Mouse (Mus musculus): ENCODE results near the gene Samd10.

Gene Samd10

GRCm38 (mm10) chr2:181577981-181578581 is 20.9 kb downstream of the Samd10 start:
- DNase-seq (ENCODE audit: low spot score in 2 of 2): no peak

- DNase-seq (ENCODE audit: low spot score in 2 of 2): no peak
Measured at GRCm38 (mm10) chr2:181577126-181577525, 21.9 kb downstream of the Samd10 start.

GRCm38 (mm10) chr2:181576613-181577012 is 22.4 kb downstream of the Samd10 start:
- DNase-seq (ENCODE audit: low spot score in 2 of 2): no peak

- no peak for DNase-seq (ENCODE audit: low spot score in 2 of 2)
Measured at GRCm38 (mm10) chr2:181574921-181575545, 24.0 kb downstream of the Samd10 start.

- no peak for DNase-seq (ENCODE audit: low spot score in 2 of 2)
Measured at GRCm38 (mm10) chr2:181573961-181574360, 25.1 kb downstream of the Samd10 start.

- peak in 1 of 2 experiments; percentile 52 for DNase-seq (ENCODE audit: low spot score in 2 of 2)
Measured at GRCm38 (mm10) chr2:181572921-181573920, 25.8 kb downstream of the Samd10 start.

GRCm38 (mm10) chr2:181571941-181572670 is 26.9 kb downstream of the Samd10 start:
- DNase-seq (ENCODE audit: low spot score in 2 of 2): no peak

- DNase-seq (ENCODE audit: low spot score in 2 of 2): no peak
Measured at GRCm38 (mm10) chr2:181570921-181571595, 28.0 kb downstream of the Samd10 start.

GRCm38 (mm10) chr2:181570375-181570774 is 28.6 kb downstream of the Samd10 start:
- DNase-seq (ENCODE audit: low spot score in 2 of 2): no peak

- DNase-seq (ENCODE audit: low spot score in 2 of 2): no peak
Measured at GRCm38 (mm10) chr2:181569856-181570255, 29.2 kb downstream of the Samd10 start.

GRCm38 (mm10) chr2:181568272-181569008 is 30.6 kb downstream of the Samd10 start:
- no peak for DNase-seq (ENCODE audit: low spot score in 2 of 2)

- DNase-seq (ENCODE audit: low spot score in 2 of 2): no peak
Measured at GRCm38 (mm10) chr2:181567338-181567737, 31.7 kb downstream of the Samd10 start.

- DNase-seq (ENCODE audit: low spot score in 2 of 2): no peak
Measured at GRCm38 (mm10) chr2:181553772-181554171, 45.2 kb downstream of the Samd10 start.

GRCm38 (mm10) chr2:181550233-181550632 is 48.8 kb downstream of the Samd10 start:
- no peak for DNase-seq (ENCODE audit: low spot score in 2 of 2)

GRCm38 (mm10) chr2:181548682-181549081 is 50.3 kb downstream of the Samd10 start:
- no peak for DNase-seq (ENCODE audit: low spot score in 2 of 2)

- DNase-seq (ENCODE audit: low spot score in 2 of 2): no peak
Measured at GRCm38 (mm10) chr2:181548227-181548626, 50.8 kb downstream of the Samd10 start.

GRCm38 (mm10) chr2:181546142-181546541 is 52.9 kb downstream of the Samd10 start:
- no peak for DNase-seq (ENCODE audit: low spot score in 2 of 2)

All from heart, adult 9 months (tissue).